Comparison of ENCODE assay signal across 10 mouse cellular contexts in the genomic region with DNA sequence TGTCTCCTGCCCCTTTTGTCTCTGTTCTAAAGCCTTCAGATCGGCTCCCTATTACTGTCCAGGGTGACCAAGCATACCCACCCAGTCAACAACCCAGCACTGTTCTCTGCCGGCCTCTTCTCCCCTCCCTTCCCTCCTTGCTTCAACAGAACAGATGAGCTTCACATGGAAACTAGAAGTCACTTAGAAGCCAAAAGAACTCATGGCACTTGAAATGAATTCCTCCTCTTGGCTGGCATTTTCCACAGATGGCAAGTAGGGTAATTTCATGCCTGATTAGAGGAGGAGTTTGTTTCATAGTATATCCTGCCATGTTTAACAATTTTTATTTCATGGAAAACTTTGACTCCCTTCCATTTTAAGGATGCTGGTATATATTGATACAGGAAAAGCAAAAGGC.
"Had no signal": no experiment of that assay in that cellular context is flagged by ENCODE, and none has a peak within 500 bp of the region (broad histone marks: within the 10 kb centered on the region; RNA-seq: fewer than 3 reads in every experiment).

No protein-coding gene starts in this region.

- H3K27me3 ChIP-seq: limb, embryonic 12.5 days; liver, embryonic 13.5 days; midbrain, embryonic 15.5 days had no signal

- ATAC-seq: liver, postnatal 0 days; midbrain, embryonic 15.5 days had no signal

- H3K4me3 ChIP-seq: limb, embryonic 12.5 days; liver, embryonic 13.5 days; midbrain, embryonic 15.5 days had no signal

- H3K36me3 ChIP-seq: limb, embryonic 12.5 days; liver, embryonic 13.5 days; midbrain, embryonic 15.5 days had no signal

- H3K9me3 ChIP-seq: limb, embryonic 12.5 days; liver, embryonic 13.5 days; midbrain, embryonic 15.5 days had no signal

- DNase-seq: kidney, adult 18-20 months; kidney, postnatal 10 days; kidney, postnatal 4 days; liver; liver, embryonic 13.5 days; liver, postnatal 0 days; right cerebral cortex, postnatal 14 days; thymus, postnatal 4 days had no signal

- H3K9ac ChIP-seq: limb, embryonic 12.5 days; liver, embryonic 13.5 days; liver, postnatal 0 days; midbrain, embryonic 15.5 days had no signal

- H3K27ac ChIP-seq: limb, embryonic 12.5 days; liver, embryonic 13.5 days; midbrain, embryonic 15.5 days had no signal

- H3K4me2 ChIP-seq: limb, embryonic 12.5 days; liver, embryonic 13.5 days; midbrain, embryonic 15.5 days had no signal
